Mouse (Mus musculus) lung, postnatal 0 days (tissue): ENCODE results near the gene Akt2.
"Not testable (repeated sequence)": the region's sequence is repeated elsewhere in the genome, so short reads cannot be mapped to it uniquely, and the experiment has no call there.

ENCODE experiments used
- CTCF ChIP-seq: IDR thresholded peaks from 2 replicates; pipeline ENCODE4 v1.5.1; 2016; ENCODE audit warnings: antibody characterized with exemption, mild to moderate bottlenecking
- EP300 ChIP-seq: IDR thresholded peaks from 2 replicates; pipeline ENCODE4 v1.6.1; 2016; ENCODE audit warnings: antibody characterized with exemption, mild to moderate bottlenecking, control low read depth

DNA sequence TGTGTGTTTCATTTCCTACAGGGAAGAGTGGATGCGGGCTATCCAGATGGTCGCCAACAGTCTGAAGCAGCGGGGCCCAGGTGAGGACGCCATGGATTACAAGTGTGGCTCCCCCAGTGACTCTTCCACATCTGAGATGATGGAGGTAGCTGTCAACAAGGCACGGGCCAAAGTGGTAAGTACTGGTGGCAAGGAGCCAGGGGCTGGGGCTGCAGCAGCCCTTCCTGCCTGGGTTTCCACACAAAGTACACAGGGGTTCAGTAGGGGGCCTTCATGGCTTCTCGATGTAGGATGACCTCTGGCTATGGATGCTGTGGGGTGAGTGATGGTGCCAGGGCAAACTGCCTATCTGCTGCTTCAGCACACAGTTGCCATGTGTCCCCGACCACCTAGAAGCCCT is 37.5 kb downstream of the Akt2 start:
- TF ChIP-seq EP300, CTCF: not testable (repeated sequence)
